In the genomic region with DNA sequence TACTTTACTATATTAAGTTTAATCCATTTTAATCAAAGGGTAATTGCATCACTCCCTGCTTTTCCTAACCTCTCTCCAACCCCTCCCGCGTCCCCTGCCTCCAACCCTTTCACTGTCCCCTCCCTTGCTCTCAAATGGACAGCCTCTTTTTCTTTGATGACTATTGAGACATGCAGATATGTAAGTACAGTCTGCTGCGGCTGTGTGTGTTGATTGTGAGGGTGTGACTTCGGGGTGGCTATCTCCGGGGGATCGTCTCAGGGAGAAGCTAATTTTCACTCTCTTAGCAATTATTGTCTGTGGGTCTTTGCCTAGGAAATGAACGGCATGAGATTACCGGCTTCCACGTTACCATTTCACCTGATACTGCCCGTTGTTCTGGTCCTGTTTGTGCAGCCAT, we compare ENCODE assay signal across 19 mouse cellular contexts. TPM values are rescaled to one million over a fixed set of nuclear protein-coding genes. Genes with fewer than 3 reads are reported as not detected.
DNase-seq lines count a peak whose midpoint lies in the region; ATAC-seq and TF ChIP-seq lines count a peak whose summit lies in the region.
"Had no signal": no experiment of that assay in that cellular context is flagged by ENCODE, and none has a peak within 500 bp of the region (broad histone marks: within the 10 kb centered on the region; RNA-seq: fewer than 3 reads in every experiment).

No protein-coding gene starts in this region.

- H3K27ac ChIP-seq in liver, adult 2 months (replicated peaks; ENCODE audit: insufficient read depth, low read depth, low read length) = peak overlapping the region; percentile 93
- H3K27ac ChIP-seq in liver, postnatal 0 days (ENCODE audit: low read depth) = no peak overlapping the region
- H3K27ac ChIP-seq in stomach, embryonic 14.5 days (ENCODE audit: low read length) = no peak overlapping the region
- H3K27ac ChIP-seq in stomach, postnatal 0 days (replicated peaks) = no peak overlapping the region
- H3K27ac ChIP-seq in layer of hippocampus, adult 2 months = no peak overlapping the region
- H3K27ac ChIP-seq: embryonic facial prominence, embryonic 13.5 days; forebrain, embryonic 13.5 days; heart, embryonic 10.5 days; hindbrain, embryonic 15.5 days had no signal

- H3K79me2 ChIP-seq in liver, adult 2 months (ENCODE audit: control insufficient read depth, insufficient read depth, low read length) = no peaks in the 10 kb centered on the region

- 49% methylated on average over 10 of the region's 10 CpGs for WGBS in liver, adult 2 months
- 68% methylated on average over 10 of the region's 10 CpGs for WGBS in liver, postnatal 0 days (ENCODE audit: insufficient replicate concordance)
- WGBS in stomach, embryonic 14.5 days = 72% methylated on average over 10 of the region's 10 CpGs
- 63% methylated on average over 10 of the region's 10 CpGs for whole genome bisulfite sequencing in stomach, postnatal 0 days

- H3K4me3 ChIP-seq in liver, adult 2 months (ENCODE audit: insufficient read depth, low read depth, low read length) = no peak overlapping the region
- no peak overlapping the region for H3K4me3 ChIP-seq in liver, postnatal 0 days (ENCODE audit: low read depth, low read length)
- H3K4me3 ChIP-seq in stomach, embryonic 14.5 days (ENCODE audit: low read depth, low read length) = no peak overlapping the region
- no peak overlapping the region for H3K4me3 ChIP-seq in stomach, postnatal 0 days (ENCODE audit: low read depth, low read length)
- H3K4me3 ChIP-seq in layer of hippocampus, adult 2 months = no peak overlapping the region
- H3K4me3 ChIP-seq: embryonic facial prominence, embryonic 13.5 days; forebrain, embryonic 13.5 days; heart, embryonic 10.5 days; hindbrain, embryonic 15.5 days had no signal

- H3K4me1 ChIP-seq in liver, adult 2 months (ENCODE audit: control insufficient read depth, insufficient read depth, low read length) = peaks cover 17% of the 10 kb centered on the region
- peaks cover 2% of the 10 kb centered on the region; the same call in 1 of the 2 replicates for H3K4me1 ChIP-seq in liver, postnatal 0 days (ENCODE audit: insufficient read depth)
- H3K4me1 ChIP-seq in stomach, embryonic 14.5 days (ENCODE audit: control insufficient read depth, insufficient read depth, low read length) = no peaks in the 10 kb centered on the region
- no peaks in the 10 kb centered on the region for H3K4me1 ChIP-seq in stomach, postnatal 0 days (replicated peaks; ENCODE audit: control insufficient read depth, insufficient read depth)
- H3K4me1 ChIP-seq: embryonic facial prominence, embryonic 13.5 days; forebrain, embryonic 13.5 days; heart, embryonic 10.5 days; hindbrain, embryonic 15.5 days had no signal

- TF ChIP-seq POLR2A in liver, adult 2 months (IDR thresholded peaks at IDR 0.05; ENCODE audit: extremely low read depth, insufficient read depth, low read length) = no peak

- no peak for TF ChIP-seq EP300 in liver, postnatal 0 days (IDR thresholded peaks at IDR 0.05; ENCODE audit: low read depth)
- TF ChIP-seq EP300 in stomach, postnatal 0 days (optimal IDR thresholded peaks at IDR 0.05) = no peak

- ATAC-seq in liver, postnatal 0 days = no peak
- ATAC-seq in stomach, embryonic 14.5 days (ENCODE audit: insufficient number of reproducible peaks, insufficient read depth, low FRiP score, low read depth) = 0 out of 2 replicates have a peak, but pooled peaks have one; percentile 37
- ATAC-seq in stomach, postnatal 0 days (ENCODE audit: low FRiP score, low TSS enrichment) = no peak
- no peak for ATAC-seq in erythroblast, adult 5-6 weeks (replicated peaks; ENCODE audit: low FRiP score, poor library complexity, severe bottlenecking)
- ATAC-seq: CD4-positive, CD25-positive, alpha-beta regulatory T cell, adult 4 months; Patski had no signal

- DNase-seq in liver, adult 2 months (ENCODE audit: extremely low read depth, low read depth, low spot score) = peak; percentile 70
- no peak for DNase-seq in liver, postnatal 0 days
- DNase-seq in stomach, postnatal 0 days (ENCODE audit: low spot score) = no peak
- peak; percentile 7 for DNase-seq in c-Kit-positive CD71-positive TER-119-positive erythroid progenitor cells, embryonic 14.5 days (ENCODE audit: low spot score)
- no peak for DNase-seq in layer of hippocampus, adult 2 months (ENCODE audit: low spot score in 2 of 2)
- DNase-seq: B cell, adult 2 months; cerebellum, adult 9-11 months; cerebellum, postnatal 36 days; gastrocnemius, postnatal 10 days had no signal

- H3K9me3 ChIP-seq in liver, postnatal 0 days (ENCODE audit: low read length) = no peaks in the 10 kb centered on the region
- H3K9me3 ChIP-seq in stomach, embryonic 14.5 days (ENCODE audit: control insufficient read depth, low read depth, low read length) = no peaks in the 10 kb centered on the region
- no peaks in the 10 kb centered on the region for H3K9me3 ChIP-seq in stomach, postnatal 0 days (ENCODE audit: control insufficient read depth, low read length)
- H3K9me3 ChIP-seq: embryonic facial prominence, embryonic 13.5 days; forebrain, embryonic 13.5 days; G1E; heart, embryonic 10.5 days; hindbrain, embryonic 15.5 days had no signal

- no peaks in the 10 kb centered on the region for H3K27me3 ChIP-seq in liver, adult 2 months (ENCODE audit: control insufficient read depth, insufficient read depth, low read length)
- no peaks in the 10 kb centered on the region for H3K27me3 ChIP-seq in liver, postnatal 0 days (ENCODE audit: insufficient read depth, low read length)
- H3K27me3 ChIP-seq in stomach, embryonic 14.5 days (ENCODE audit: control insufficient read depth, insufficient read depth, low read length) = no peaks in the 10 kb centered on the region
- no peaks in the 10 kb centered on the region for H3K27me3 ChIP-seq in stomach, postnatal 0 days (ENCODE audit: control insufficient read depth, insufficient read depth, low read length)
- H3K27me3 ChIP-seq: forebrain, embryonic 13.5 days; hindbrain, embryonic 15.5 days had no signal

- no peak overlapping the region for H3K4me2 ChIP-seq in liver, postnatal 0 days (ENCODE audit: low read depth, low read length)
- H3K4me2 ChIP-seq in stomach, embryonic 14.5 days (replicated peaks; ENCODE audit: low read depth, low read length) = no peak overlapping the region
- no peak overlapping the region for H3K4me2 ChIP-seq in stomach, postnatal 0 days (replicated peaks; ENCODE audit: low read depth)
- H3K4me2 ChIP-seq: embryonic facial prominence, embryonic 13.5 days; forebrain, embryonic 13.5 days; hindbrain, embryonic 15.5 days had no signal

- no peak for TF ChIP-seq CTCF in liver, adult 2 months (IDR thresholded peaks at IDR 0.05; ENCODE audit: low read depth, low read length)
- no peak for TF ChIP-seq CTCF in liver, postnatal 0 days (IDR thresholded peaks at IDR 0.05; ENCODE audit: low read depth)
- TF ChIP-seq CTCF in stomach, postnatal 0 days (IDR thresholded peaks at IDR 0.05; ENCODE audit: low read depth) = no peak
- no peak for TF ChIP-seq CTCF in layer of hippocampus, adult 2 months (conservative IDR thresholded peaks at IDR 0.05)

- H3K9ac ChIP-seq in liver, adult 2 months (ENCODE audit: low read depth, low read length) = peak overlapping the region; percentile 21; the same call in 1 of the 2 replicates
- no peak overlapping the region for H3K9ac ChIP-seq in liver, postnatal 0 days (replicated peaks)
- H3K9ac ChIP-seq in stomach, embryonic 14.5 days (replicated peaks; ENCODE audit: low read depth, low read length) = no peak overlapping the region
- no peak overlapping the region for H3K9ac ChIP-seq in stomach, postnatal 0 days (ENCODE audit: low read length)
- H3K9ac ChIP-seq: embryonic facial prominence, embryonic 13.5 days; forebrain, embryonic 13.5 days; hindbrain, embryonic 15.5 days had no signal

- H3K36me3 ChIP-seq in liver, adult 2 months (ENCODE audit: control insufficient read depth, insufficient read depth, low read length) = no peaks in the 10 kb centered on the region
- no peaks in the 10 kb centered on the region for H3K36me3 ChIP-seq in liver, postnatal 0 days (replicated peaks; ENCODE audit: insufficient read depth, low read length)
- H3K36me3 ChIP-seq in stomach, embryonic 14.5 days (ENCODE audit: control insufficient read depth, insufficient read depth, low read length) = no peaks in the 10 kb centered on the region
- no peaks in the 10 kb centered on the region for H3K36me3 ChIP-seq in stomach, postnatal 0 days (ENCODE audit: control insufficient read depth, insufficient read depth, low read length)
- H3K36me3 ChIP-seq: embryonic facial prominence, embryonic 13.5 days; G1E; heart, embryonic 10.5 days; hindbrain, embryonic 15.5 days had no signal

RNA-seq across cellular contexts. Expression of a gene that starts 21.0 kb away (rescaled TPM):
- 0.55 and 0.87 TPM in 2 replicates for total RNA-seq in liver, adult 2 months (2014; rRNA removed)
- polyA plus RNA-seq in liver, adult 2 months (2012; rRNA removed) = 0.21 and 0.31 TPM in 2 replicates
- 3.4 and 5.2 TPM in 2 replicates for polyA plus RNA-seq in liver, postnatal 0 days (2015; fragmentation: Nextera tagmentation; extraction: Ambion mirVana)
- 0.20 and 0.32 TPM in 2 replicates for polyA plus RNA-seq in stomach, embryonic 14.5 days (2014; fragmentation: Nextera tagmentation; extraction: Ambion mirVana)
- polyA plus RNA-seq in stomach, postnatal 0 days (2015; fragmentation: Nextera tagmentation; extraction: Ambion mirVana) = 0.07 TPM in 2 replicates
- total RNA-seq in erythroblast, adult 5-6 weeks (2015; ENCODE audit: low replicate concordance) = 46.8 and 55.1 TPM in 2 replicates
- 33.0 and 44.0 TPM in 2 replicates for total RNA-seq in erythroblast, adult 5-6 weeks (2017; ENCODE audit: low replicate concordance)
- not detected for total RNA-seq in layer of hippocampus, adult 2 months (2021)
- polyA plus RNA-seq: forebrain, embryonic 13.5 days had no signal

RNA-seq across cellular contexts. Expression of a gene that starts 30.7 kb away (rescaled TPM):
- 1,190 and 1,397 TPM in 2 replicates for total RNA-seq in liver, adult 2 months (2014; rRNA removed)
- polyA plus RNA-seq in liver, adult 2 months (2012; rRNA removed) = 912 and 1,036 TPM in 2 replicates
- polyA plus RNA-seq in liver, postnatal 0 days (2015; fragmentation: Nextera tagmentation; extraction: Ambion mirVana) = 1,036 and 1,041 TPM in 2 replicates
- 1.3 and 2.6 TPM in 2 replicates for polyA plus RNA-seq in stomach, embryonic 14.5 days (2014; fragmentation: Nextera tagmentation; extraction: Ambion mirVana)
- polyA plus RNA-seq in stomach, postnatal 0 days (2015; fragmentation: Nextera tagmentation; extraction: Ambion mirVana) = 1.1 and 2.4 TPM in 2 replicates
- total RNA-seq in erythroblast, adult 5-6 weeks (2015; ENCODE audit: low replicate concordance) = not detected in 2 replicates
- not detected in 2 replicates for total RNA-seq in erythroblast, adult 5-6 weeks (2017; ENCODE audit: low replicate concordance)
- 10 to 100 TPM; 15.3 to 15.9 TPM for total RNA-seq in layer of hippocampus, adult 2 months (2021)
- polyA plus RNA-seq: activated CD4-positive, CD25-positive, alpha-beta regulatory T cell, adult 4 months; CD4-positive, CD25-positive, alpha-beta regulatory T cell, adult 4 months; G1E; Patski had no signal

Comparison
In these comparisons a context has a peak if more than half of its experiments do, and no peak if none do; other contexts are left out.
1. DNase-seq: peak in liver, adult 2 months (single experiment) and c-Kit-positive CD71-positive TER-119-positive erythroid progenitor cells, embryonic 14.5 days (single experiment); none in liver, postnatal 0 days (single experiment), stomach, postnatal 0 days (single experiment) and layer of hippocampus, adult 2 months (0 of 2).
2. RNA of a gene that starts 30.7 kb away (polyA plus RNA-seq): 1,036 to 1,041 TPM in liver, postnatal 0 days and 912 to 1,036 TPM in liver, adult 2 months; 1.3 to 2.6 TPM in stomach, embryonic 14.5 days and 1.1 to 2.4 TPM in stomach, postnatal 0 days; every median in the first group is over 100 times any median in the second.